Mouse (Mus musculus): Measurements from ENCODE around the gene Ooep.

The Ooep gene

DNA sequence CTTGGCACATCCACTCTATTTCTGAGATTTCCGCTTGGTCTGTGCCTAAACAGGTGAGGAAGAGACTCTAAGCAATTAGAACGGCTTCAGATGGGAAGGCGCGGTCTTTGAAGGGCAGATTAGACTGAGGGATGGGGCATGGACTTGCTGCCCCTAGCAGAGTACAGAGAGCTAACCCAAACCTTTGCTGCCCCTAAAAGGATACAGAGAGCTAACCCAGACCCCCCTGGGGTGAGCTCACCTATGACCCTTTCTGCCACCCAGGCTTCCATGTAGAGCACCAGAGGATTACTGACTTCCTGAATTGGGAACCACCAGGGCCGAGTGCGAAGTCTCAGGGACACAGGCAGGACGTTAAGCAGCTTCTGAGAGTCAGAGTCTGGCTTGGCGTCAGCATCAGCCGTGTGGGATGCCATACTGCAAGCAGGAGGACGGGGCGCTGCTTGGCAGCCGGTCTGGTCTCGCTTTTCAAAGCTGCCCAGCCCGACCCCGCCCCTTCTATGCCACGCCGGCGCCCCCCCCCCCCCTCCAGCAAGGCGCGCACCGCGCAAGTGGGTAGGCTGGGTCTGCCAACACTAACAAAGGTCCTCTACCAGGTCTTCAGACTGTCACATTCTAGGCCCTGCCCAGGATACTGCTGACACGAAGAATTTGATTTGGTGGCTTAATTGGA is at the start of gene Ooep:
Gene Ooep, minus strand, starts transcription at position 613 of the 673 bp plus-strand sequence.
- in situ Hi-C loops (cut with MboI; ENCODE audit: unreplicated experiment in 2 of 2): no loop called here

DNA sequence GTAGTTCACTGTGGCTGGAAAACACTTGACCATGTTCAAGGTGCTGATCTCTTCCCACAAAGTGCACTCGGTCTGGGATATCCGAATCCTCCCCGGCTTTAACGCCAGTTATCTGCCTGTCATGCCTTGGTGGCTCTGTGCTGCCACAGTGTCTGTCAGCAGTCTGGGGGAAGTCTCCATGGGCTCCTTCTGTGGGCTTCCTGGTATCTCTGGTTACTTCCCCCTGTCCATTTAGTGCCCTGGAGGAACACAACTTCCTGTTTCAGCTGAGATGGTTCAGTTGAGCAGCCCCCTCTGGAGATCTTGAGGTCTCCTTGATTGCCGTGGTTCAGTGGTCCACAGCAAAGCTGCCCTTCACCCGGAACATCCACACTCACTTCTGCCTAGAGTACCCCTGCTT is 49.7 kb upstream of the Ooep start:
- in situ Hi-C loops (cut with MboI; ENCODE audit: unreplicated experiment in 2 of 2): loop anchor here in 1 of 2 experiments (5.0 kb wide), 1 partner anchor 66 kb away; no protein-coding TSS in a partner anchor

- in situ Hi-C loops (cut with MboI; ENCODE audit: unreplicated experiment in 2 of 2): loop anchor here in 1 of 2 experiments (5.0 kb wide), 1 partner anchor 65 kb away; no protein-coding TSS in a partner anchor
These were observed 48.8 kb upstream of the Ooep start for GRCm38 (mm10) chr9:78427362-78427781.

DNA sequence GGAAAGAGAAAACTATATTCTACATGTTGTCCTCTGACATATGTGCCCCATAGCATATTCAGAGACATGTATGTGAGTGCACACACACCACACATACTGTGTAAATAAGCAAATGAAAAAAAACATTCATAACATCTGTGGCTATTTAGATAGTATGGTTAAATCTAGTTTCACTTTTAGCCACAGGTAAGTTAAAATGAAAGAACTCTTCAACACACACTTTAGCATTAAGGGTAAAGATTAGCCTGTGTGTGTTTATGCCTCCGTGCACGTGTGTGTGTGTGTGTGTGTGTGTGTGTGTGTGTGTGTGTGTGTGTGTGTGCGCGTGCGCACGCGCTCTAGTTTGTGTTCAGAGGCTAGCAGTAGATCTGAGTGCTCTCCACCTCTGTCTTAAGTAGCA is 23.1 kb upstream of the Ooep start:
- in situ Hi-C loops (cut with MboI; ENCODE audit: unreplicated experiment in 2 of 2): no loop called here

DNA sequence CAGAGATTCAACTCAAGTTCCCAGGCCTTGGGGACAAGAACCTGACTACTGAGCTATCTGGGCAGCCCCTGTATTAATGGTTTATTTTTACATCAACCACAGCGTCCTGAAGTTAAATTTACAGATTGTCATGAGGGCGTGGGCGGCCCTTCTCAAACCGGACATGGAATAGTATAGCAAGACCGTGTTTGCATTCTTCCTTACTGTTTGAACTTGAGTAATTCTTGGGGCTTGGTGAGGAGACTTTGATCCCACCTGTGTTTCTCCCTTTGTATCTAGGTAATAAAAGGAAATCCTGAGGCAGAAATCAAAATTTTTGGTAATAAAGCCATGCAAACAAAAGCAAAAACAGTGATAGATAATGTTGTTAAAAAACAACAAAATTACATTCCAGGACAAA is 22.0 kb upstream of the Ooep start:
- in situ Hi-C loops (cut with MboI; ENCODE audit: unreplicated experiment in 2 of 2): no loop called here

GRCm38 (mm10) chr9:78396517-78396916 is 18.0 kb upstream of the Ooep start:
- in situ Hi-C loops (cut with MboI; ENCODE audit: unreplicated experiment in 2 of 2): no loop called here

- in situ Hi-C loops (cut with MboI; ENCODE audit: unreplicated experiment in 2 of 2): no loop called here
These were observed 17.3 kb upstream of the Ooep start, which contains the start of gene Ddx43 for GRCm38 (mm10) chr9:78395630-78396351. Gene Ddx43, plus strand, starts transcription at chr9:78395777.

- in situ Hi-C loops (cut with MboI; ENCODE audit: unreplicated experiment in 2 of 2): no loop called here
These were observed 16.7 kb upstream of the Ooep start for GRCm38 (mm10) chr9:78395244-78395629.

- in situ Hi-C loops (cut with MboI; ENCODE audit: unreplicated experiment in 2 of 2): no loop called here
These were observed 16.1 kb upstream of the Ooep start for GRCm38 (mm10) chr9:78394602-78395001.

DNA sequence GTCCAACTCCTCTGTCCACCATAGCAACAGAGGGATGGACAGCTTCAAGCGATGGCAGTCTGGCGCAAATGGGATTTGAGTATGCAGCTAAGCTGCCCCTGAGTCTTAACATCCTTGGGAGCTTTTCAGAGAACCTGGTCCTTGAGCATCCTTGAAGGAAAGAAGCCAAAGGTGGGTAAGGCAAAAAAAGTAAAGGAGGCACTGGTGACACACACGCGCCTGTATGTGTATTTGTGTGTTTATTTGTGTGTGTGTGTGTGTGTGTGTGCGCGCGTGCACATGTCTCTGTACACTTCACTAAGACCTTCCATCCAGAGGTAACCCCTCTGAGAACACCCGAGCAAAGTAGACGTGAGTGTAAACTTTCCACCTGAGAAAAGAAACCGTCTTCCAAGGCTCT is 15.2 kb upstream of the Ooep start:
- in situ Hi-C loops (cut with MboI; ENCODE audit: unreplicated experiment in 2 of 2): no loop called here

DNA sequence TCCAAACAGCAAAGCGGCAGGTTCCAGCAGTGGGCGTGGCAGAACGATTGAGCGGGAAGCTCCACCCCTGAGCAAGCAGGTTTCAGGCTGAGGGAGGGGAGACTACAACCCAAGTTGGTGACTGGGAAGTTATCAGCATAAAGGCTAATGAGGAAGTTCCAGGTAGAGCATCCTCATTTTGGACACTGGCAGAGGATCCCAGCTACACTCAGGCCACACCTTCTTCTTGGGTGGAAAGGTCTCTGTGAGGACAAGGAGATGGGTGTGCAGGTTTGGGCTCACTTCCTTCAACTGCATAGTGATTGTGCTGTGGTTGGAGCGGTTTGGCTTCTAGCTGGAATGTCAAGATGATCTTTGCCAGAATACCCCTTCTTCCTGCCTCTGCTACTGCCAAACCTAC is 11.5 kb upstream of the Ooep start:
- in situ Hi-C loops (cut with MboI; ENCODE audit: unreplicated experiment in 2 of 2): no loop called here

- in situ Hi-C loops (cut with MboI; ENCODE audit: unreplicated experiment in 2 of 2): no loop called here
These were observed 8.4 kb upstream of the Ooep start for GRCm38 (mm10) chr9:78386947-78387346.

DNA sequence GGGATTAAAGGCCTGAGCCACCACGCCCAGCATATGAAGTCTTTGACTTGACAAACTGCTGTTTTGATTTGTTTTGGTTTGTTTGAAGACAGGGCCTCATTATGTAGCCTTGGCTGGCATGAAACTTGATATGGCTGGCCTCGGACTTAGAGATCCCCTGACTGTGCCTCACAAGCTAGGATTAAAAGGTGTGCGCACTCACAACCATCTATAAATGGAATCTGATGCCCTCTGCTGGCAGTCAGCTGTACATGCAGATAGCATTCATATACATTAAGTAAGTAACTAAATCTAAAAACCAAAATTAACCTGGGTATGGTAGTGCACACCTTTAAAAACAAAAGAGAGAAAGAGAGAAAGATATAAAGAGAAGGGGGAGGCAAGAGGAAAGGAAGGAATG is 7.4 kb upstream of the Ooep start:
- in situ Hi-C loops (cut with MboI; ENCODE audit: unreplicated experiment in 2 of 2): no loop called here

DNA sequence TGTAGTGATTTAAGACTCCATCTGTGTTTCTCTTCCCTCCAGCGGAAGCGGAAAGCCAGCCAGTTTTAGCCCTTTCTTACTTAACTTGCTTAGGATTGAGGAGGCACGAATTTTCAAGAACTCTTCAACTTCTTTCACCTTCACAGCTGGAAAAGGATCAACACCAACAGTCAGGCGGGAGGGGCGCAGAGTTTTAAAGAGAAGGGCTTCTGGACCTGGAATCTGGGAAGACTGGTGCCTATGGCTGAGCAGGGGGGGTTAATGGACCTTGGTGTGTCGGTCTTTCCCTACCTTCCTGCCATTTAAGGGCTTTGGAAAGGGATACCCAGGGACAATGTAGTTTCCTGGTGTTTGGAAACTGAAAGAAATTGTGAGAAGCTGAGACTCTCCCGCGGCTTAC is 979 bp downstream of the Ooep start:
- in situ Hi-C loops (cut with MboI; ENCODE audit: unreplicated experiment in 2 of 2): no loop called here

DNA sequence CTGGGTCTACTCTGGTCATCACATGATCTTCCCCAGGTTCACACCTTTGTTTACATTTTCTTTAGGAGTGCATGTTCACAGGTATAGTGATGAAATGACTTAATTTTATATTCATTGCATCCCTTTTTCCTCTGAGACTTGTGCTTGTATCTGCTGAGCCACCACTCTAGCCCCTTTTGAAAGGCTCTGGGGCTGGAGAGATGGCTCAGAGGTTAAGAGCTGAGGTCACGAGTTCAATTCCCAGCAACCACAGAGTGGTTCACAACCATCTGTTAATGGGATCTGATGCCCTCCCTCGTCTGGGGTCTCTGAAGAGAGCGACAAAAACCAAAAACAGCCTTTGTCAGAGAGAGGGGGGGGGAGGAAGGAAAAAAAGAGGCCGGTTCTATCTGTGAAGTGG is 3.0 kb downstream of the Ooep start:
- in situ Hi-C loops (cut with MboI; ENCODE audit: unreplicated experiment in 2 of 2): no loop called here

DNA sequence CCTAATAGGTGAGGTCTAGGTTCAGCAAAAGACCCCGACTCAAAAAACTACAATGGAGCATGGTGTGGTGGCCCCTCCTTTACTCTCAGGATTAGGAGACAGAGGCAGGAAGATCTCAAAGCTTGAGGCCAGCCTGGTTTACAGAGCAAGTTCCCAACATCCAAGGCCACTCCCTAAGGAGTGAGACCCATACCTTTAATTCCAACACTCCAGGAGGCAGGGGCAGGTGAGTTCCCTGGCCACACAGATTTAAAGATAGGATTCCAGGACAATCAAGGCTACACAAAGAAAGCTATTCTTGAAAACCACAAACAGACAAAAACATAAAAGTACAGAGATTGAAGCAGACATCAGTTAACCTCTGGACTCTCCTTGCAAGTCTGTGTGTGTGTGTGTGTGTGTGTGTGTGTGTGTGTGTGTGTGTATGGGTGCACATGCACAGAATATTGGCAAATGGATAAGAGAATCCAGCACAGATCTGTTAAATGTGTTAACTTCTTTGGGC is 3.6 kb downstream of the Ooep start:
- in situ Hi-C loops (cut with MboI; ENCODE audit: unreplicated experiment in 2 of 2): no loop called here

DNA sequence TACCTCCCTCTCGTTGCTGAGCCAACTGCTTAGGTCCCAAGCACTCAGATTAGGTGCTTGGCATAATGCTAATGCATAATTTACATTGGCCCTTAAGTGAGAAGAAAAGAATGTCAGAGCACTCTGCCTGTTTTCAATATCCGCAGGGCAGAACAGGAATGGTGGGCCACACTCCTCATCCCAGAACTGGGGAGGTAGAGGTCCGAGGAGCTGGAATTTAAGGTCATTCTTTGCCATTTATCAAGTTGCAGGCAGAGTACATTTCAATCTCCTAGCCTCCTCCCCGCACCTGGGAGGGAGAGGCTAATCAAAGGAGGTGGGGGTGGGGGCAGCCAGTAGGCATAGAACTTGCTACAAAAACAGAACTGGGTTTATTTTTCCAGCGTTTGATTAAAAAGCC is 4.1 kb downstream of the Ooep start:
- in situ Hi-C loops (cut with MboI; ENCODE audit: unreplicated experiment in 2 of 2): no loop called here

DNA sequence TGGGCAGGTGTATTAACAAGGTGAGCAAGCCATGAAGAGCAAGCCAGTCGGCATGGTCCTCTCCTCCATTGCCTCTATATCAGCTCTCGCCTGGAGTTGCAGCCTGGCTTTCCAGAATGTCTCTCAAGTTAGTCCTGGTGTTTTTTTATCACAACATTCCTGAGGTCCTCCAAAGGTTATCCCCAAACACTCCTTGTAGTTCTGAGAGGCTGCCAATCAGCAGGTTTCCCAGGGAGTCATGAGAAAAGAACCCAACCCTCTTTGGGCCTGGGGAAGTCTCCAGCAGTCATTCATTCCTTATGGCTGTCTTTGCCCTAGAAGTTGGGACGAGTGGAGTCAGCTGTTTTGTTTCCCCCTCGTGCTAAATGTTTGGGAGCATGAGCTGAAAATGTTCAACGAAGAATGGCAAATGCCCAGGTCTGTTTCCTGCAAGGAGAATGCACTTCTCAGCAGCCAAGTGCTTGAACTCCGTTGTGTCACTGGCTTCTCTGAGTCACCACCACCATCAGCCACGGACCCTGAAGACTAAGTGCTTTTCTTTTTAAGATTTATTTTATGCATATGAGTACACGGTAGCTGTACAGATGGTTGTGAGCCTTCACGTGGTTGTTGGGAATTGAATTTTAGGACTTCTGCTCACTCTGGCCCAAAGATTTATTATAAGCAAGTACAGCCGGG is 5.6 kb downstream of the Ooep start:
- in situ Hi-C loops (cut with MboI; ENCODE audit: unreplicated experiment in 2 of 2): no loop called here

- in situ Hi-C loops (cut with MboI; ENCODE audit: unreplicated experiment in 2 of 2): no loop called here
These were observed 7.1 kb downstream of the Ooep start for GRCm38 (mm10) chr9:78371441-78371840.

- in situ Hi-C loops (cut with MboI; ENCODE audit: unreplicated experiment in 2 of 2): no loop called here
These were observed 8.7 kb downstream of the Ooep start for GRCm38 (mm10) chr9:78369786-78370185.

GRCm38 (mm10) chr9:78369349-78369748 is 9.2 kb downstream of the Ooep start:
- in situ Hi-C loops (cut with MboI; ENCODE audit: unreplicated experiment in 2 of 2): no loop called here

Data from v-Abl transformed pro-B cells (cell line).